Mouse (Mus musculus): ENCODE results near the gene Cd276.

DNA sequence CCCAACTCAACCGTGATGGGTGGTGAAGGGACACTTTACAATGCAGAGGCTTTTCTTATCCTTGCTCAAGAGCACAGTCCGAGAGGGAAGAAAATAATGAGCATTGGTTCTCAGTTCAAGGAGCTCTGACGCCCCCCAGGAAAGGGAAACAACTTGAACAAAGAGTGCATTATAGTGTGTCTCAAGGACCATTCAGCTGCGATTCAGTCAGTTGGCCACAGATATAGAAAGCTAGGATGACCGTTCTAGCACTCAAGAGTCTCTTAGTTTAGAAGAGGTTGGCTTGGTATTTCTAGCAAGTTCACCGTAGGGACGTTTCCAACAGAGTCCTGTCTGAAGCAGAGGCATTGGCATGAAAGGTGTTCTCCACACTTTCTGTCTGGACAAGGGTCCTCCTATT is 1.4 kb upstream of the Cd276 start:
- TF ChIP-seq CTCF (IDR thresholded peaks at IDR 0.05) (no peak), EP300 (IDR thresholded peaks at IDR 0.05) (no peak)

All from lung, postnatal 0 days (tissue).